Mouse (Mus musculus) C2C12 (cell line): Measurements from ENCODE around the gene 1110051M20Rik. TPM values are rescaled to one million over a fixed set of nuclear protein-coding genes. Genes with fewer than 3 reads are reported as not detected.
A peak's percentile ranks its signal among the peaks of the same experiment; 100 is the strongest.

Experiments
- H3K27me3 ChIP-seq: one replicate; pipeline ENCODE4 v1.6.1; 2011; ENCODE audit not compliant: control insufficient read depth, insufficient read depth, insufficient read length
- H3K36me3 ChIP-seq: one replicate; pipeline ENCODE4 v1.6.1; 2011; ENCODE audit not compliant: control insufficient read depth, insufficient read depth
- H3K4me3 ChIP-seq: one replicate; pipeline ENCODE4 v1.5.1; 2011; ENCODE audit warnings: mild to moderate bottlenecking, control low read depth; ENCODE audit not compliant: poor library complexity, insufficient read depth, severe bottlenecking
- H3K79me2 ChIP-seq: one replicate; pipeline ENCODE4 v1.6.1; 2011; ENCODE audit not compliant: control insufficient read depth, insufficient read depth
- H3K79me3 ChIP-seq: one replicate; pipeline ENCODE4 v1.6.1; 2011; ENCODE audit warnings: low read depth, control low read depth
- H3ac ChIP-seq: one replicate; pipeline ENCODE3; 2011; ENCODE audit warnings: low read depth; ENCODE audit not compliant: control insufficient read depth, insufficient read length
- CEBPB ChIP-seq: IDR thresholded peaks from one replicate; pipeline ENCODE4 v1.6.1; 2011; ENCODE audit warnings: low read depth, mild to moderate bottlenecking, control low read depth, moderate library complexity
- CTCF ChIP-seq: IDR thresholded peaks from one replicate; pipeline ENCODE4 v1.5.1; 2011; ENCODE audit not compliant: control insufficient read depth, insufficient read depth, insufficient read length
- FOSL1 ChIP-seq: IDR thresholded peaks from one replicate; pipeline ENCODE4 v1.8.0; 2011; ENCODE audit warnings: mild to moderate bottlenecking, low read length; ENCODE audit not compliant: poor library complexity, insufficient read depth, severe bottlenecking
- MAX ChIP-seq: IDR thresholded peaks from one replicate; pipeline ENCODE4 v1.6.1; 2011; ENCODE audit warnings: mild to moderate bottlenecking, control low read depth
- MYOD1 ChIP-seq: IDR thresholded peaks from one replicate; pipeline ENCODE4 v1.6.1; 2011; ENCODE audit warnings: low read depth; ENCODE audit not compliant: control insufficient read depth, insufficient read length
- MYOG ChIP-seq: IDR thresholded peaks from one replicate; pipeline ENCODE4 v1.6.1; 2011; ENCODE audit not compliant: control insufficient read depth, insufficient read length; ENCODE audit errors: extremely low read depth
- USF1 ChIP-seq: IDR thresholded peaks from one replicate; pipeline ENCODE4 v1.6.1; 2011; ENCODE audit warnings: low read depth, mild to moderate bottlenecking, control low read depth, moderate library complexity
- polyA plus RNA-seq: library from polyadenylated mRNA; unstranded; fragments of >200 nt; fragmentation: generic; extraction: Trizol; gene quantifications from one replicate; pipeline ENCODE4 v1.2.1, GENCODE M21; 2012; ENCODE audit warnings: missing spikeins

1110051M20Rik gene
- polyA plus RNA-seq, 1 experiment = 27.5 TPM

GRCm38 (mm10) chr2:91480805-91481514 is 36.5 kb upstream of the 1110051M20Rik start:
- TF ChIP-seq CTCF (peak; percentile 46), USF1 (no peak), MYOD1 (no peak), MAX (no peak), FOSL1 (no peak)
- H3K79me2 ChIP-seq = no peaks in the 10 kb centered on the region
- no peaks in the 10 kb centered on the region for H3K27me3 ChIP-seq
- no peak overlapping the region for H3ac ChIP-seq
- no peaks in the 10 kb centered on the region for H3K79me3 ChIP-seq
- peaks cover 7% of the 10 kb centered on the region for H3K36me3 ChIP-seq
- no peak overlapping the region for H3K4me3 ChIP-seq

- Histone ChIP-seq H3K4me3 (no peak overlapping the region), H3K79me2 (no peaks in the 10 kb centered on the region), H3K27me3 (no peaks in the 10 kb centered on the region), H3K36me3 (peaks cover 7% of the 10 kb centered on the region), H3ac (no peak overlapping the region), H3K79me3 (no peaks in the 10 kb centered on the region)
- TF ChIP-seq CEBPB (no peak), FOSL1 (no peak), MAX (no peak), MYOD1 (no peak), MYOG (no peak), USF1 (no peak), CTCF (no peak)
These were observed 35.9 kb upstream of the 1110051M20Rik start for GRCm38 (mm10) chr2:91480399-91480801.

GRCm38 (mm10) chr2:91476841-91477240 is 32.3 kb upstream of the 1110051M20Rik start:
- H3K27me3 ChIP-seq = no peaks in the 10 kb centered on the region
- H3ac ChIP-seq = no peak overlapping the region
- no peak overlapping the region for H3K4me3 ChIP-seq
- TF ChIP-seq MYOG (no peak), MAX (no peak), USF1 (no peak), FOSL1 (no peak), MYOD1 (no peak), CEBPB (no peak), CTCF (no peak)
- H3K36me3 ChIP-seq = peaks cover 7% of the 10 kb centered on the region
- no peaks in the 10 kb centered on the region for H3K79me2 ChIP-seq
- H3K79me3 ChIP-seq = no peaks in the 10 kb centered on the region

- TF ChIP-seq MYOD1 (no peak), MYOG (no peak), CTCF (no peak), MAX (no peak), CEBPB (no peak), FOSL1 (no peak), USF1 (no peak)
- Histone ChIP-seq H3K36me3 (peaks cover 7% of the 10 kb centered on the region), H3K79me3 (no peaks in the 10 kb centered on the region)
These were observed 31.8 kb upstream of the 1110051M20Rik start for GRCm38 (mm10) chr2:91476251-91476661.

GRCm38 (mm10) chr2:91475791-91476190 is 31.3 kb upstream of the 1110051M20Rik start:
- Histone ChIP-seq H3K79me2 (no peaks in the 10 kb centered on the region), H3K36me3 (peaks cover 7% of the 10 kb centered on the region), H3K4me3 (no peak overlapping the region), H3K27me3 (no peaks in the 10 kb centered on the region), H3K79me3 (no peaks in the 10 kb centered on the region), H3ac (no peak overlapping the region)
- no peak for TF ChIP-seq MAX
- TF ChIP-seq MYOG = no peak

More at GRCm38 (mm10) chr2:91476251-91476661, 31.8 kb upstream of the 1110051M20Rik start:
- Histone ChIP-seq H3K27me3 (no peaks in the 10 kb centered on the region), H3K4me3 (no peak overlapping the region), H3ac (no peak overlapping the region), H3K79me2 (no peaks in the 10 kb centered on the region)

GRCm38 (mm10) chr2:91474358-91474757 is 29.9 kb upstream of the 1110051M20Rik start:
- H3K4me3 ChIP-seq = no peak overlapping the region
- peaks cover 7% of the 10 kb centered on the region for H3K36me3 ChIP-seq
- H3K27me3 ChIP-seq = no peaks in the 10 kb centered on the region
- no peak for TF ChIP-seq MAX
- no peak for TF ChIP-seq USF1
- no peak for TF ChIP-seq CTCF
- TF ChIP-seq MYOG = no peak
- no peak for TF ChIP-seq MYOD1
- no peak for TF ChIP-seq CEBPB
- TF ChIP-seq FOSL1 = no peak
- H3K79me3 ChIP-seq = no peaks in the 10 kb centered on the region
- no peak overlapping the region for H3ac ChIP-seq
- no peaks in the 10 kb centered on the region for H3K79me2 ChIP-seq
